Mouse (Mus musculus): Measurements from ENCODE around the gene Foxj1.

Foxj1 gene

DNA sequence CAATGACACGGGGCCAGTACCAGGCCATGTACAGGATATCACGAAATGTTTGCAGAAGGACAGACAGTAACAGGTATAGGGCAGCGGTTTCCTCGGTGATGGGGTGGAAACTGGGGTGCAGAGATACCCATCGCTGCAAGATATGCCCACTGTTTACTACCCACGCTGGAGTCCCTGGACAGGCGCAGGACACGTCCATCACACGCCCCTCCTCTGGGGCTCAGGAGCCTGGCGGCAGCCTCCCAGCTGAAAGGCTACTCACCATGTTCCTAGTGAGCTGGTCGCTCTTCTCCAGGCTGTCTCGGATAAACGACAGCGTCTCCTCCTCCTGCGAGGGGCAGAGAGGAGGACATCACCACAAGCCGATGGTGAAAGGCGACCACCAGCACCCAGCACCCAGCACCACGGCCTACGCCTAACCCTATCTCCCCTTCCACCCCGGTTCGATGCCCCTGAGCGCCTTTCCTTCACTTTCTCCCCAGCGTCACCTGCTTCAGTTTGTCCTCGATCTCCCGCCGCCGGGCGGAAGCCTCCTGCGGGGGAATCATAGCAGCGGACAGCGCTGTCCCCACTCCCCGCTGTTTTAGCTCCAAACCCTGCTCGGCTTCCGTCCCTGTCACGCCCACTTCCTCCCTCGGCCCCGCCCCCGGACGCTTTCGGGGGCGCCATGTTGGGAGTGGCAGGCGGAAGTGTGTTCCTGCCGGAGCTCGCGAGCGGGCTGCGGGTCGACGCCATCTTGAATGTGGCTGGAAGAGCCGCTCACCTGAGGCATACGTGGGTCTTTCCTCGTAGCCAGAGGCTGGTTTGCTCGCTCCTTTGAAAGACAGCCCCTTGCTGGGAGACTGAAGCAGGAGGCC is 28.8 kb downstream of the Foxj1 start:
- in situ Hi-C loops (cut with MboI; ENCODE audit: low sequenced_read_pairs): no loop called here

DNA sequence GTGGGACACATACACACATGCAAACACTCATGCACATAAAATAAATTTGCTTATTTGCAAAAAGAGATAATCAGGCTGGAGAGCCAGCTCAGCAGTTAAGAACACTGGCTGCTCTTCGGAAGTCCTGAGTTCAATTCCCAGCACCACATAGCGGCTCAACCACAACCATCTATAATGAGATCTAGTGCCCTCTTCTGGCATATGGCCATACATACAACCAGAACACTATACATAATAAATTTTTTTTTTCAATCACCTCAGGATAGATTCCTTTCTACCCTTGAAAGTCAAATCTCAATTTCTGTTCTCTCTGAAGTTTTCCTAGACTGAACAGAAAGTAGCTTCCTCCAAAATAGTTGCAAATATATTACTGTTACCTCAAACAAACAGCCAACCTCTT is 29.8 kb downstream of the Foxj1 start:
- in situ Hi-C loops (cut with MboI; ENCODE audit: low sequenced_read_pairs): no loop called here

DNA sequence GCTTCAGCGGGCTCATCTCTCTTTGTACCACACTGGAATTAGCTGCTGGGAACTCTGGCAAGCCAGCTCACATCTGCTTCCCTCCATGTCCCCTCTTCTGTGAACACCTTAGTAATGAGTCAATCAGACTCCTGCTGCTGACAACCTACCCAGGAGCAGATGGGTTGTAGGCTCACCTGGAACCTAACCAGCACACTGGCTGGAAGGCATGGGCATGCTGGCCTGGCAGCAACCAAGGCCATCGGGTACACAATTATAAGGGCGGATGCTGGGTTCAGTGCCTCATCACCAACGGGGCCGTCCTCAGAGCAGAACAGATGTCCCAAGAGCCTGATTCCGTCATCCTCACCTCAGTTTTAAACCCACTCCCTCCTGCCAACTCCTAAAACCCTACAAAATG is 36.6 kb downstream of the Foxj1 start:
- in situ Hi-C loops (cut with MboI; ENCODE audit: low sequenced_read_pairs): no loop called here

DNA sequence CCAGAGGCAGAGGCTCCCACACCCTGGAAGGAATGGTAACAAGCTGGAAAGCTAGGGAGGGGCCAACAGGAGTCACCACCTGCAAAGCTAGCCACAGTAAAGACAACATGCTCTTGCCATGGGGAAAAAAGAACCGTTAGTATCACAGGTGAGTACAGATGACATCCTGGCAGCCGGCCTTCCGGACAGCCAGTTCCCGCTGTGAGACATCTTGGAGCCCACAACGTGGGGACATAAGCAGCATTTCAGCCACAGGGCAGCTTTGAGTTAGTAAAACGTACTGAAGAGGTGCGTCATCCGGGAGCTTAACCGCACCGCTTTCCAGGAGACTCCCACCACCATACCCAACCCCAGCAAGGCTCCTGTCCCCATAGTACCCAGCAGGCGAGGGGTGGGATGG is 37.0 kb downstream of the Foxj1 start:
- in situ Hi-C loops (cut with MboI; ENCODE audit: low sequenced_read_pairs): no loop called here

GRCm38 (mm10) chr11:116297017-116297416 is 38.2 kb downstream of the Foxj1 start:
- in situ Hi-C loops (cut with MboI; ENCODE audit: low sequenced_read_pairs): no loop called here

GRCm38 (mm10) chr11:116296191-116296734 is 38.9 kb downstream of the Foxj1 start:
- in situ Hi-C loops (cut with MboI; ENCODE audit: low sequenced_read_pairs): no loop called here

GRCm38 (mm10) chr11:116294319-116294718 is 40.9 kb downstream of the Foxj1 start:
- in situ Hi-C loops (cut with MboI; ENCODE audit: low sequenced_read_pairs): no loop called here

DNA sequence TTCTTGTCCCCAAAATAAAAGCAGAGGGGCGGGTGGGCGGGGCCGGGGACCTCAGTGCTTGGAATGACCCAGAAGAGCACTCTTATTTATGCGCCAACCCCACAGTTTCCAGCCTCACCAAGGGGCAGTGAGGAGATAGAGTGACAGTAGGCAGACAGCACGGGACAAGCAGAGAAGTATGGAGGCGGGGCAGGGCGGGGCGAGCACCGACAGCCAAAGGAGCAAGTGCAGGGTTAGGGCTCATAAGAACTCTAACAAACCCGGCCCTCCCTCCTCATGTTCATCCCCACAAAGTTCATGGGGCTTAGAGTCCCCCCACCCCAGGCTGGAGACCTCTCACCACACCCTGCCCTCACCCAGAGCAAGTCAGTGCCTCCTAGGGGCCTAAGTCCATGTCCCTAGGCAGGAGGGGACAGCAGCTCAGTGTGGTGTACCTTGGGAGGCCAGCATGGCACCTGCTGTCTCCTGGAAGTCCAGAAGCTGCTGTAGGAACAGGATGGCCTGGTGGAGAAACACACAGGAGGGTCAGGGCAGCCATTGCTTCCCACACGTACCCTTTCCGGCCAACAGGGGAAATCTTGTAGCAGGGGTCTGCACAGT is 41.6 kb downstream of the Foxj1 start:
- in situ Hi-C loops (cut with MboI; ENCODE audit: low sequenced_read_pairs): no loop called here

GRCm38 (mm10) chr11:116292401-116292800 is 42.8 kb downstream of the Foxj1 start:
- in situ Hi-C loops (cut with MboI; ENCODE audit: low sequenced_read_pairs): no loop called here

DNA sequence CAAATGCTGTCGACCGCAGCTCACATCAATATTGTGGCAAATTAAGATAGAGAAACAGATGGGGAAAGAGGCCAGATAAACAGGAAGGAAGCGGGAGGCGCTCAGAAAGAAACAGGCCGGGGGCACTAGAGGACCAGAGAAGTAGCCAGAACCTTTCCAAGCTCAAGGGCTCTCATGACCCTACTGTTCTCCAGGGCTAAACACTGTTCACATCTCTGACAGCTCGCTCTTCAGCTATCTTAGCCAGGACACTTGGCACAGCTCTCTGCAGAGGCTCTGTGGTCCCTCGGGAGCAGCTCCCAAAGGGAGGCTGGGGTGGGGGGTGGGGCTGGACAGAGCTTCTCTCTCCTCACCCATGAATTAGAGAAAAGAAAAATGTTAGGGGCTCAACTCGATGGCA is 44.6 kb downstream of the Foxj1 start:
- in situ Hi-C loops (cut with MboI; ENCODE audit: low sequenced_read_pairs): no loop called here

GRCm38 (mm10) chr11:116287351-116287750 is 47.8 kb downstream of the Foxj1 start:
- in situ Hi-C loops (cut with MboI; ENCODE audit: low sequenced_read_pairs): no loop called here

GRCm38 (mm10) chr11:116285770-116286191 is 49.4 kb downstream of the Foxj1 start:
- in situ Hi-C loops (cut with MboI; ENCODE audit: low sequenced_read_pairs): no loop called here

DNA sequence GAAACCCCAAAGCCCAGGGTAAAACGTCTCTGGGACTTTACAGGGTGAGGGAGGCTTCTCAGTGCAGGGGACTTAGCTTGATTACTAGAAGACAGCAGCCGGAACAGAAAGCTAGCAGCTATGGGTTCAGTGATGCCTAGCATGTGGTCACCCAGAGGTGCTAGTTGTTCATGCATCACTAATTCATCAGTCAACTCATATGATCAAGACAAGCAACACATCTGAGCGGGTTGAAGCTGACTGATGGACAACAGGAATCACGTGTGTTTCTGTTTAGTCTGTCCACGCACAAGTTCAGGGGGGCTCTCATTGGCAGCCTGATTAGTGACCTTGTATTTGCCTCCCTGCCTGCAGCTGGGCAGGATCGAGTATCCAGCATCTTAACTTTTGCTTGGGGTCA is 51.2 kb downstream of the Foxj1 start:
- in situ Hi-C loops (cut with MboI; ENCODE audit: low sequenced_read_pairs): no loop called here

GRCm38 (mm10) chr11:116282912-116283521 is 52.2 kb downstream of the Foxj1 start:
- in situ Hi-C loops (cut with MboI; ENCODE audit: low sequenced_read_pairs): no loop called here

- in situ Hi-C loops (cut with MboI; ENCODE audit: low sequenced_read_pairs): no loop called here
These were observed 53.1 kb downstream of the Foxj1 start for GRCm38 (mm10) chr11:116282089-116282488.

DNA sequence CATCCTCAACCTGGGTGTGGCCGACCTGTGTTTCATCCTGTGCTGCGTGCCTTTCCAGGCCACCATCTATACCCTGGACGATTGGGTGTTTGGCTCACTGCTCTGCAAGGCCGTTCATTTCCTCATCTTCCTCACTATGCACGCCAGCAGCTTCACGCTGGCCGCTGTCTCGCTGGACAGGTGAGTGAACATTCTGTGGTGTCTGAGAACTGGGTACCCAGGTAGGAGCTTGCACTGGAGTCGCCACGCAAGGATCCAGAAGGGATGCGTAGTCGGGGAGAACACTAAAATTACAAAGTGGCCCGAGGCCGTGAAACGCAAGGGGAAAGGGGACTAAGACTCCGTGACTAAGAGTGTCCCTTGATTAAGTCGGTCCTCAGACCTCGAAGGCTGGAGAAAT is 53.5 kb downstream of the Foxj1 start:
- in situ Hi-C loops (cut with MboI; ENCODE audit: low sequenced_read_pairs): no loop called here

DNA sequence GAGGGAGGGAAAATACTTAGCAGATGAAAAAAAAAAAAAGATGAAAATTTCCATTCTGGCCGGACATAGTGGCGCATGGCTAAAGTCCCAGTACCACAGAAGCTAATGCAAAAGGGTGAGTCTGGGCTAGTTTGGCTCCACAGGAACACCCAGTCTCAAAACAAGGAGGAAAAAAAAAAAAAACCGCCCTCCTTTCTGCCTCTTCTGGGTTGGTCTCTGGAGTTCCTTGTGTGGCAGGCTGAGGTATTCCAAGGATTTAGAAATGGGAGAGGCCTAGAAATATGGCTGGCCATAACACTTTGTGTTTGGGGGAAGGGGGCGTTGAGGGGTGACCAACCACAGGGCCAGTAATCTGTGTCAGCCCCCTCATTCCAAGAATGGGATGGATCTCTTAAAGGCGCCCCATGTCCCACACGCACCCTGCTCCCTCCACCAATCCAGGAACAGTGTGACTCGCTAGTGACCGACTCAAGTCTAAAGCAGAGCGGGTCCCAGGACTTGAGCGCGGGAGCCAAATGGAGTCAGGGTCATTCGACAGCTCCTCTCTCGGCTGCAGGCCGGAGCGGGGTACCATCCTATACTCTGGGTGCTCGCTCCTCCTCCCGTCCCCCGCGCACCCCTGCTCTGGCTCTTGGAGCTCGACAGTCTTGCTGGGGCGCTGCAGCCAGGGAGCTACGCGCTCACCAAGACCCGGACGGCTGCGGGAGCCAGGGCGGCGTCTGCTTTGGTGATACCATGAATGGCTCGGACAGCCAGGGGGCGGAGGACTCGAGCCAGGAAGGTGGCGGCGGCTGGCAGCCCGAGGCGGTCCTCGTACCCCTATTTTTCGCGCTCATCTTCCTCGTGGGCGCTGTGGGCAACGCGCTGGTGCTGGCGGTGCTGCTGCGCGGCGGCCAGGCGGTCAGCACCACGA is 54.2 kb downstream of the Foxj1 start, which contains the start of gene Galr2:
Gene Galr2 (plus strand): TSS at position 189 of the 913 bp plus-strand sequence.
- in situ Hi-C loops (cut with MboI; ENCODE audit: low sequenced_read_pairs): no loop called here

Data from CH12F3 (cell line).